Mouse (Mus musculus) adrenal gland, adult (tissue): Measurements from ENCODE around the gene Gpr68.

Source experiments
- DNase-seq, 2 experiments: peaks; one replicate each; pipeline ENCODE4 v3.0.0; 2022 to 2023; ENCODE audit warnings: low spot score in 1 of 2; ENCODE audit not compliant: inconsistent age in 2 of 2

Gpr68 gene

DNA sequence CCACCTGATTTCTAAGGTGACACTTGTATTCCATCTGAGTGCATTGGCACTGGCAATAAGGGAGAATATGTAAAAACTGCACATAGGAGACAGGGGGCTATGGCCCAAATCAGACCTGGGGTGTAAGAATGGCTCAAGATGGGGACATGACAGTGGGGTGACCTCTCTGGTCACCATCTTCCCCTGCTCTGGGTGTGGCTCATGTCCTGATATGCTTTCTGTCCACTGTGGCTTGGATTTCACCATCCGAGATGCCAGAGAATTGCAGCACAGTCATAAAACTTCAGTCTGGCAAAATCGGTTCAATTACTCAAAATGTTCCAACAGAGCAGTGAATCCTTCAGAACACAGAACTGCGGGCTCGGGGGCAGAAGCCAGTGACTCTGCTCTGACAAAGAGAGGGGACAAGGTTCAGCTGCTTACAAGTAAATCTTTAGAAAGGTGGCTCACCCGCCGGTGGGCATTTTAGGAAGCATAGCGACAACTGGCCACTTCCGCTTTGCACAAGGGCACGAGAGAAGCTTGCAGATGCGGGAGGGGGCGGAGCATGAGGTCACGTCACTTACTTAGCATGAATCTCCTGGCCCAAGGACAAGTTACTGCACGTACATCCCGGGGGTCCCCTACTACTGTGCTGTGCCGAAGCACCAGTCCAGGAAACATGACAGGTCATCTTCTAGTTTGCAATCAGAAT, 16.8 kb upstream of the Gpr68 start:
- peak in 1 of 2 experiments; percentile 73 for DNase-seq

DNA sequence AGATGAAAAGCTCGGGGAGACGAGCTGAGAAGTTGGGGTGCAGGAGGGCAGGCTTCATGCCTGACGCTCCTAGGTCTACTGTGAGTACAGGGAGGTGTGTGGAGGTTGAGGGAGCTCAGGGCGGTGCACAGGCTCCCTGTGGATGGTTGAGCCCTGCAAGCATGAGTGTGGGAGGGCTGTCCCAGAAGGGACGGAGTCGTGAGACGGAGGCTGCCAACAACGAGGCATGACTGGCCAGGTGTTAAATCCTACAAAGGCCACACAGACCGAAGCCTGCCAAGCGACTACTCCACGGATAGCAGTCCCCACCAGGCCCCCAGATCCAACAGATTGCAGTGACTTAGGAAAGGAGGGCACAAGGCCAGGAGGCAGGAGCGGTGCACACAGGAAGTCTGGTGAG, 2.7 kb upstream of the Gpr68 start:
- DNase-seq: no peak

DNA sequence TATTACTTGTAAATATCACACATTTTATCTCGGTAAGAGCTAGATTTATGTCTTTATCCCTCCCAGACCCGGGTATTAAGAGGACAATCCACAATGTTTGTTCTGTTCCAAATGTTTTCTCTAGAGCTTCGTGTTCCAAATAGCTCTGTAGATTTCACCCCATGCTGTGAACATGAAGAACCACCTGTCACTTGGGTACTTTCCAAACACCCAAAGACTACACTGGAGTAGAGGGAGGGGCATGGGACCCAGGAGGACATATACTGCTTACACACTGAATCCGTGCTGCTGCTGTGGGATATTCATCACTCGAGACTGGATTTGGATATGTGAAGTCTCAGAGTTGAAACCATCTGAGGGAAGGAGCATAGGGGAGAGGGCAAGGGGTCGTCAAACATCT, 1.8 kb upstream of the Gpr68 start:
- no peak for DNase-seq

DNA sequence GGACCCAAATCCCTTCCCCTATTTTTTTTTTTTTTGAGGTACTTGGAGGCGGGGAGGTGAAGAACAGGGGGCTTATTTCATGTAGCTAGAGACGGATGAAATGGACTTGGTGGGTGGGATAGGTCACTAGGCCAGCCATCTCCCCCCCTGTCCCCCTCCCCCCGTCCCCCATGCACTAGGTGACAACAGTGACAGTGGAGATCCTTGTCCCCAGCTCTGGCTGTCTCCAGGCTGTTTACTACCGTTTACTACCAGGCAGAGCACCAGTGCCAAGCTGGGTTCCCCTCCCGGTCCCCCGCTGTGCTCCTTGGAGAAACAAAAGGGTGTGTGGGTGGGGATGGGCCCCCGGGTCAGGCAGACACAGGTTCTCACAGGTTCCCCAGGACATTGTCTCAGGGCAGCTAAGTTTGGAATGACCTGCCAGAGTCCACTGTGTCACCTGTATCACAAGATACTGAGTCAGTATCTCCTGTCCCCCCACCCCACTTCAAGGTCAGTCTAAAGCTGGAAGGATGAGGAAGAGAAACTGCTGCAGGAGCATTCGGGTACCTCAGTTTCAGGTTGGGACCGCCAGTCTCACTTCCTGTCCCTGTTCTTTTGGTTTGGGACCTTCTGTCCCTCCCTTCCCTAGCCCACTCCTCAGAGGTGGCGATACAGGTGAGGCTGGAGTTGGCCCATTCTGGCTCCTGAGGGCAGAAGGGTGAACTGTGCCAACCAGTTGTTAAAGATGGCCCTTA, 468 bp upstream of the Gpr68 start:
- DNase-seq: peak in 1 of 2 experiments; percentile 21

DNA sequence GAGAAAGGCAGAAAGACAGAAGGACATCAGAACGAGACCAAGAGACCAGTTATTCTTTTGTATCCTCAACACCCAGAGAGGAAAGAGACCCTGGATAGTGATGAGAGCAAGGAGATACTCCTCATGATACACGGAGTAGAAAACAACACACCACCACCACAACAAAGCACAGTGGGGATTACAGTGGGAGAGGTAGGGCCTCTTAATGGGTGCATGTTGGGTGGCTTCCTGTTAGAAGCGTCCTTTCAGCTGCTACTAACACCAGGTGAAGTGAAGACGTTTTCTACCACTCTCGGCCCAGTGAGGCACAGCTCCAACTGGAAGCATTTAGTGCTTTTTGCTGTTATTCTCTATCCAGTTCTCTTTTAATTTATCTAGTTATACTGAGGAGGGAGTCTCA, 1.1 kb downstream of the Gpr68 start:
- DNase-seq: no peak

DNA sequence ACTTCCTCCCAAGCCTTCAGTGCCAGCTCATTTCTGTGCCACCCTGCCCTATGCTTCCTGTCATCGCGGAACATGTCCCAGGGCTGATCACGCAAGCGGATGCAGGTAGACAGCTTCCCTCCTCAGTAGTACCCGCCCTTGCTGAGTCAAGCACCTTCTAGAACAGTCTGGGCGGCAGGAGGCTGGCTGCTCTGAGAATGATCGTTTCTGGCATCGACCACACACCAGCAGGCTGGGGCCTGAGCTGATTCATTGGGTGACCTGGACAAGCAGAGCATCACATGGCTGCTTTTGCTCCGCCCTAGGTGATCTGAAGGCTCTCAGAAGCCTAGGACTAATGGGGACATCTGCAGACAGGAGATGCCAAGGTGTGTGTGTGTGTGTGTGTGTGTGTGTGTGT, 4.2 kb downstream of the Gpr68 start:
- no peak for DNase-seq

DNA sequence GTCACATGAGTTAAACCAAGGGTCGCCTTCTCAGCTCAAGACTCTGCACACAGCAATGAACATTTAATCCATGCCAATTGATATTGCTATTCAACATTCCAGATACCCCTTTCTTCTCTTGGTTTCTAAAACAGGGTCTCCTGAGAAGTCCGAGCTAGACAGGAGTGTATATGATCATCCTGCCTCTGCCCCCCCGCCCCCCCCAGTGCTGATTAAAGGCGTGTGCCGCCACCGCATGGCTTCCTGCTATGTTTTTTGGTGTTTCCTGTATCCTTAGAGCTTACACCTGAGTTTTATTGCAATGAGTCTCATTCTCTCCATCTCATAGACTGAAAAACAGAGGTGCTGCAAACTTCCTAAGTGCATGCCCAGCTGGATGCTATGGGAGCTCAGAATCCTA, 6.6 kb downstream of the Gpr68 start:
- no peak for DNase-seq

DNA sequence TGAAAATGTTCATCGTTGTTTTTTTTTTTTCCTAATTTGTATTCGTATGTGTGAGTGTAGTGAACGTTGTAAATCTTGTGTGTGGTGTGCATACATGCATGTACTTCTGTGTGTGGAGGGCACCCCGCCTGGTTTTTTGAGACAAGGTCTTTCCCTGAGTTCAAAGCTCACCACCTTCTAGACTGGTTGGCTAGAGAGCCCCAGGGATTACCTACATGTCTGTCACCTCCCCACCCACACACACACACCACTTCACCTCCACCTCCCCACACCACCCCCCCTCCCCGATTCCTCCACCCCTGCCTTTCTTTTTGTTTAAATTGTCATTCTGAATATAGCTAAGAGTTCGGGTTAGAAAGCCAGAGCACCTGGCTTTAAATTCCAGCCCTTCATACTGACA, 7.1 kb downstream of the Gpr68 start:
- DNase-seq: no peak

DNA sequence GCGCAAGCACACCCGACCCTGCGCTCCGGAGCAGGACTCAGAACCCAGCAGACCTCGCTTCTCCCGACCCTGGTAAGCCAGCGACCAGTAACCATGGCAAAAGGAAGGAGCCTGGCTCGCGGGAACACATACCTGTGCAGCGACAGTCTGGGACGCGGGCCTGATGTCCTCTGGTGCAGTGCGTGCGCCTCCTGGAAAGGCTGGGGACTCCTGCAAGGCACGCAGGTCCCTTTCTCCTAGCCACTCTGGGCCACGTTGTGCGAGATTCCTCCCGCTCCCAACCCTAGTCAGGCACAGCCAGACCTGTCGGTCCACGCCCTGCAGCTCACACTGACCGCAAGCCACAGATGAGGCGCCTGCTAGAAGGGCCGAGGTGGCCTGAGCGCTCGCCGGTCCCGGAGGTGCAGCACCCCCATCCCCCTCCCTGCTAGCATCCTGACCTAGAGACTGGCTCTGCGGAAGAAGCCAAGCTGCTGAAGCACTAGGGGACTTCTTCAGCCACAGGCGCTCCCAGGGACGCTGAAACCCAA, 8.8 kb downstream of the Gpr68 start:
- DNase-seq: peak in 1 of 2 experiments; percentile 53

DNA sequence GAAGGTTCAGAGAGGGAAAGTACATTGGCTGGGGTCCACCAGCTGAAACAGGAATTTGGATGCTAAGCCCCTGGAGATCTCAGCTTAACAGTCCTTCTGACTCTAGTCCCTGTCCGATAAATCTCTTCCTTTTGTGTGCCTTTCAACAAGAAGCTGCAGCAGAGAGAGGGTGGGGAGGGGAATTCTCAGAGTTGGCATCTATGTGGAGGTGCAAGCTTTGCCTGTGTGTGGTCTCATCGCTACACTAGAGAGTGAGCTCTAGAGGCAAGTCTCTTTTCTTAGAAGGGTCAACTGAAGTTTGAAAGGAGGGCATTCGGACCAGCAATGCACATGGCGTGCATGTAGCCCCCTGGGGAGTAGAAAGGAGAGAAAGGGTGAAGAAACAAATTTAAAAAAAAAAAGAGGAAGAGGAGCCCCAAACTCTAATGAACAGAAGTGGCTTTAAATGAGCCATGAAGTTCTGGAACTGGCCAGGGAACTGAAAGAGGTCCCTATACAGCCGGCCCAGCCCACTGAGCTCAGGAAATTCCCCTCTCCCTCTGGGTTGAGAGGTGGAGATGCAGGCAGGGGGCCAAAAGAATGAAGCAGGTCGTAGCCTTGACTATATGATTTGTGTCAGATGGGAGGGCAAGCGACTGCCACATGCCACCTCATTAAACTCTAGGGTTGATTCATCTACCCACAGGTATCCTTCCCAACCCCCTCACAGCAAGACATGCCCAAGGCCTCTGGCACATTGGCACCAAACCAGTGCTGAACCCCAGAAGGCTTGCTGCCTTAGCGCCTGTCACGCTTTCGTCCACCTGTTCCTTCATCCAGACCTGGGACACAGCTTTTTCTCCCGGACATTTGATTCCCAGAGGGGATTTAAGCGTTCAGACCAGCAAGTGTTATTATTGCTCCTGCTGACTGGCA, 10.0 kb downstream of the Gpr68 start:
- DNase-seq: no peak

DNA sequence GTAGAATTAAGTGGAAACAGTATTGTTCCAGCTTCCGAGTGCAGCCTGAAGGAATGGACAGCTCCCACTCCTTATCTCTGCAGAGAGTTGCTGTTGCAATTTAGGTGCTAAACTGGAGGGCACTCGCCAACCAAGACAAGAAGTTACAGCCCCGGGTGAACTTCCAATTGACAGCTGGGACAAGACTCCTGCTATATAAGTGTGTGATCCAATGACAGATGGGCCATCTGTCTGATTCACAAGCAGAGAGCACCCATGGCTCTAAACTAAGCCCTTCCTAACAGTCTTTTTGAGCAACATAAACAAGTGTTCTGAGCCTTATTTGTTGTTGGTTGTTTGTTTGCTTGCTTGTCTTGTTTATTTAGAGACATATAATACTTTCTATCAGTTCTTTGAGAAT, 11.3 kb downstream of the Gpr68 start:
- DNase-seq: no peak

DNA sequence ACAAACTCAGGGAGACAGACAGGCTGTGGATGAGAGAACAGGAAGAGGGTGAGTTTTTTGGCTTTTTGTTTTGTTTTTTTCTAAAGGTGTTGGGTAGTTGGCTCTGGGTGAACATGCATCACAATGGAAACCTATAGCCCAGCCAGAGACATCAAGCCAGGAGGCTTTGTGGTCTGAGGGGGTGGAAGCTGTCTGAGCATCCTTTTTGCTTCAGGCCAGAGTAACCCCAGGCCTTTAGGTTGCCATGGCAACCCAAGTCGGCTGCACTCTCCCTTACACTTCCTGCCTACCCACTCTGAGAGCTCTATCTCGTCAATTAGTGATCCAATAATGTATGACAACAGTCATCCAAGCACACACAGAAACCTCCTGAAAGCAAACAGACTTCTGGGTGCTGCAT, 12.5 kb downstream of the Gpr68 start:
- DNase-seq: no peak

DNA sequence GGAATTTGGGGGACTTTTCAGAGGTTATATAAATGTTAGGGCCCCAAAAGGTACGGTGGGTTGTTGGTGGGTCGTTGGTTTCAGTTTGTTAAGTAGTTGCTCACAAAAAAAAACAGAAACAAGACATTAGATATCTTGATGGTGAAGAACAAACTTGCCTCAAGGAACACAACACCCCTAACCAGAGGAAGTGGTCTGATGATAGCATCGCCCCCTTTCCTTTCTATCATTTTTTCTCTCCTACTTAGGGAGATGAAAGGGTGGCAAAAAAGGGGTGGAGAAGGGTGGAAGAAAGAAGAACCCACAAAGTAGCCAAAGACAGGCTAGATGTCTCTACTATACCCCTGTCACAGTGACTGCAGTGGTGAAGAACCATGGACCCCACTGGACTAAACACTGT, 17.4 kb downstream of the Gpr68 start:
- no peak for DNase-seq

DNA sequence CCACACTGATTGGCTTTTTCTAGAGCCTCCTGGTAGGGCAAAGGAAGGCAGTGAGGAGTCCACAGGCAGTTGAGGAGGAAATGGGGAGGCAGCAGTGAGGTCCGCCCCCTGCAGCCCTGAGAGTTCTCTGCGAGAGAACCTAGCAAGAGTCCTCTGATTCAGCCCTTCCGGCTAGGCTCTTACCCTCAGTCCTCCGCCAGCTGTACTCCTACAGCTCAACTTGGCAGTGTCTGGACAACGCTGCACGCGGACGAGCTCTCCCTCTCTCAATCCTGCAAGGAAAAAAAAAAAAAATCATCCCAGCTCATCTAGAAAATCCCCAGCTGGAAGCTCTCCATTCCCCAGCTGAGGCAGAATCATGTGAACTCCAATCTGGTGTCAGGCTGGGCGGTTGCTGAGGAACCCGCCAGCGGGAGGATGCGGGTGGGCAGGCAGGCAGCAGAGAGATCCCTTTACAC, 20.2 kb downstream of the Gpr68 start:
- DNase-seq: no peak

DNA sequence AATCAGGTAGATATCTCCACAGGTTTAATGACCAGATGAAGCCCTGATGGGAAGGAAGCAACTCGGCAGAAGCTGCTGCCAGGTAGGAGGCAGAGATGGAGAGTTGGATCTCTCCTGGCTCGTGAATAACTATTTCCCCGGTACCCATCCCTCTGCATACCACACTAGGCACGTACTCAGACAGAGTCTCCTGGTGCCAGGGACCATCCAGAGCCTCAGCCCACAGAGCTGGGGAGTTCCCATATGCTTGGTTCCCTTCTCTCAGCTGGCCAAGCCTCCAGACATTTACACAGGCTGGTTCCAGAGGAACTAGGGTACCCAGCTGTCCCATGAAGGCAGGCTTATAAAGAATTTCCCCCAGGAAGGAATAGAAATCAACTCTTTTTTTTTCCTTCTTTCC, 21.1 kb downstream of the Gpr68 start:
- no peak for DNase-seq

DNA sequence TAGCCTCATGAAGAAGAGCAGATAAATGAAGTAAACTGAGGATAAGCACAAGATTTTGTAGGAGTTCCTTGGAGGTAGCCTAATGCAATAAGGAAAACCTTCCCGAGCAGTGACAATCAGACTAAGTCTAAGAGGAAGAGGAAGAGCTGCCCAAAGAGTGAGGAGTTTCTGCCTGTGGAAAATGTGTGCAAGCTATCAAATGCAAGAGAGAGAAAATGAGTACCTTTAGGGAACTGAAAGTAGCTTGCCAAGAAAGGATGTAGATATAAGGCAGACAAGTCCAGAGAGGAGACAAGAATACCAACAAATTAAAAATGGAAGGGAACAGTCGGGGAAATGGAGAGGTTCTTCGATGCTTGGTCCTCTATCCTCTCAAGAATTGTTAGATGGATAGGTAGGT, 22.4 kb downstream of the Gpr68 start:
- no peak for DNase-seq

DNA sequence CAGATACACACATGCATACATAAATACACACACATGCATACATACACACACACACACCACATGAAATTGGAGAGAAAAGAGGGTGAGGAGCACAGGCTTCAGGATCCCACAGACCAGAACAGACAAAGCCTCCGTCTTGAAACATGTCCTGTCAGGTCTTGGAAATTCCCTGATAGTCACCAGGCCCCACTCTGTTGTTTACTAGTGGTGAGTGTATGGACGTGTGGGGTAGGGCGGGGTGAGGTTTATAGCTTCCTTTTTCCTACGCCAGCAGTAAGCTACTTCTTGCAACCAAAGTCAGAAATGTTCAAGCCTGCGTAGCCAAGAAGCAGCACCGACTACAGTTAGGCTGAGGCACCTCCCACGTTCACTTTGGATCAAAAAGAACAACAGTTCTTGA, 24.8 kb downstream of the Gpr68 start:
- no peak for DNase-seq

DNA sequence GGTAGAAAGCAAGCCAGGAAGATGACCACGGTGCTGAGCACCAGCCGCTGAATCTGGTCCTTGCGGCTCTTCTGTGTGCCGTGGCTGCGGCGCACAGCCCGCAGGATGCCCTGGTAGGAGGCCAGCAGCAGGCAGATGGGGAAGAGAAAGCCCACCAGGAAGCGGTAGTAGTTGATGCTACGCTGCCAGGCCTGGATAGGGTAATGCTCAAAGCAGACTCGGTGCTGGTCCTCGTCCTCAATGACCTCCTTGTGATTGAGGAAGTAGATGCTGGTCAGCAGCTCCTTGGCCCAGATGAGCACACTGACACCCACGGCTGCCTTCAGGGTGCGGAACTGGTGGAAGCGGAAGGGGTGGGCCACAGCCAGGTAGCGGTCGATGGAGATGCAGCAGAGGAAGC, 29.4 kb downstream of the Gpr68 start:
- no peak for DNase-seq

DNA sequence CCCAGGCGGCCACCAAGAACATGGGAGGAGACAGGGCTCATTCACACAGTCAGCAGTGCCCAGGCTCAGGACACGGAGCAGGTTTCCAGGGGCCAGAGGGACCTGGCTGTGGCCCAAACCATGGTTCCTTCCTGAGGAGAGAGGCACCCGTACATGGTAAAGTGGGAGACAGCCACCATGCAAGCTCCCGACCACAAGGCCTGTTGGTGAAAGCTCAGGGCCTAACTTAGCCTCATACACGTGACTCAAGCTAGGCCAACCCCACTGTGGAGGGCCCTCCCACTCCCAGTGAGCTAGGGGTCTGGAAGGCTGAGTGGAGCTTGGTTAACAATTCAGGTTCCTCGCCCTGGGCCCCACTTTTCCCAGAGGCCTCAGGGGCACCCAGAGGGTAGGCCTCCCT, 30.1 kb downstream of the Gpr68 start:
- no peak for DNase-seq

DNA sequence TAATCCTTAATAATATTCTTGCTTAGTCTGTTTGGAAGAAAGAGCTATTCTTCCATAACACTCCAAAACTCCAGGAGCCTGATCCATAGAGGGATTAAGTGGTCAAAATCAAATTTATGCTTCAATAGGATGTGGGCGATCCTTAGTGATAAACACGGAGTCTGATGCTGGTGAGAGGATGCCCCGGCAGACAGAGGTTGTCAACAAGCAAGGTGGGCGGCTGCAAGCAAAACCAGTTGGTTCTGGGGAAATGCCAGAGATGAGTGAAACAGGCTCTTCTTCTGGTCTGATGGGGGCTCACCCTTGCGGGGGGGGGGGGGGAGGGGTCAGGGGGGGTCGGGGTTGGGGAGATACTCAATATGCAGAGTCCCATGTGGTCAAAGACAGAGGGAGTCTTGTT, 32.0 kb downstream of the Gpr68 start:
- no peak for DNase-seq

DNA sequence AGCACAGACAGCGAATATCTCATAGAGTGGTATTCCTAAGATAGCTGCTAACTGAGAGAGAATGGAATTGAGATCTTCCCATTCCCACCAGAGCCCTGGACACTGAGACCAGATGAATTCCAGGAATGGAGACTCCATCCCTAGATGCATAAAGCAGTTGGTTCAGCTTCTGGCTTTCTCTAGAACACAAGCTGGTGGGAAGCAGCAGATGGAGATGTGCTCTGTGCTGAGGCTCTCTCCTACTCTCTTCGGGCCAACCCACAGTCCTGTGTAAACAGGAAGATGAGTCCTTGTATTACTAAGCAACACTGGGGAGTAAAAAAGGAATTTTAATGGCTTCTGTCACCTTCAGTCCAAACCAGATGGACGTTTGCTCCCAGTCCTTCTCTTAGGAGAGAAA, 32.4 kb downstream of the Gpr68 start:
- DNase-seq: no peak

DNA sequence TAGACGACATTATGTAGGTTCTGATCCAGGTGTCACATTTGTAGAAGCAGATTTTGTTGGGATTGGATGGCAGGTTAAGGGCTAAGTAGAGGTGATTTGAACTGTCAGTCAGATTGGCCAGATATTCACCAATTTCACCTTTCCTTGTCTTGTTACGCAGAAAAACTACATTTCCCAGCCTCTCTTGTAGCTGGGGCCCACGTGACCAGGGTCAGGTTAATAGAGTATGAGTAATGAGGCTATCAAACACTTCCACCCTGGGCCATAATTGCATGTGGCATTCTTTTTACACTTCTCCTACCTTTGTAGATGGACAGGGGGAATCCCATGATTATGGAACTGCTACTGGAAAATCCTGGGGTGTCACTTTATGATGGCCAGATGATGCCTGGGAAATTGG, 34.4 kb downstream of the Gpr68 start:
- no peak for DNase-seq
